Mouse (Mus musculus): Measurements from ENCODE around the gene Eloa. TPM values are rescaled to one million over a fixed set of nuclear protein-coding genes. Genes with fewer than 3 reads are reported as not detected.

Eloa gene
- polyA plus RNA-seq, 1 experiment from 2014 or later, result 21.5 TPM

GRCm38 (mm10) chr4:135993941-135994340 lies 27.6 kb downstream of the Eloa start:
- DNase-seq (ENCODE audit: low spot score), result no peak
- Histone ChIP-seq H3K9me3 (ENCODE audit: control insufficient read depth, low read length) (no peaks in the 10 kb centered on the region), H3K27ac (replicated peaks) (no peak overlapping the region), H3K36me3 (ENCODE audit: control insufficient read depth, insufficient read depth, low read length) (no peaks in the 10 kb centered on the region), H3K27me3 (ENCODE audit: control insufficient read depth, insufficient read depth, low read length) (no peaks in the 10 kb centered on the region), H3K4me2 (replicated peaks; ENCODE audit: low read depth) (no peak overlapping the region), H3K4me3 (ENCODE audit: low read depth, low read length) (no peak overlapping the region), H3K9ac (ENCODE audit: low read length) (no peak overlapping the region), H3K4me1 (replicated peaks; ENCODE audit: control insufficient read depth, insufficient read depth) (no peaks in the 10 kb centered on the region)
- 94% methylated on average over 6 of the region's 6 CpGs for WGBS
- no peak for ATAC-seq (ENCODE audit: low FRiP score, low TSS enrichment)
- TF ChIP-seq EP300 (optimal IDR thresholded peaks at IDR 0.05), result no peak
- no peak for TF ChIP-seq CTCF (IDR thresholded peaks at IDR 0.05; ENCODE audit: low read depth)

DNA sequence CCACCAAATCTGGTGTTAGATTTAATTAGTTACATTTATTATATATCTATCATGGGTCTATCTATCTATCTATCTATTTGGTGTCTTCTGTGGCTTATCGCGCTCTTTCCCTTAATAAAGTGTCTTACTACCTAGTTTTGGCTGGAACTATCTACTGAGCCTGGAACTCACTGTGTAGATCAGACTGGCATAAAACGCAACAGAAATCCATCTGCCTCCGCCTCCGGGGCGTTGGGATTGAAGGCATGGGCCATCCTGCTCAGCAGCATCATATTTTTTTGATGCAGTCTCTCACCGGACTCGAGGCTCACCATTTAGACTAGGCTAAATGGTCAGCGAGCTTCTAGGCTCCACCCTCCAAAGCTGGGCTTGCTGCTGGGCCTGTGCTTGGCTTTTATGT lies 33.8 kb downstream of the Eloa start:
- no peak for TF ChIP-seq EP300 (optimal IDR thresholded peaks at IDR 0.05)
- no peak for TF ChIP-seq CTCF (IDR thresholded peaks at IDR 0.05; ENCODE audit: low read depth)
- Histone ChIP-seq H3K4me1 (replicated peaks; ENCODE audit: control insufficient read depth, insufficient read depth) (no peaks in the 10 kb centered on the region), H3K27ac (replicated peaks) (peak overlapping the region; percentile 90), H3K36me3 (ENCODE audit: control insufficient read depth, insufficient read depth, low read length) (0 out of 2 replicates have a peak, but pooled peaks cover 4% of the 10 kb centered on the region), H3K4me2 (replicated peaks; ENCODE audit: low read depth) (peak overlapping the region; percentile 97), H3K9me3 (ENCODE audit: control insufficient read depth, low read length) (no peaks in the 10 kb centered on the region), H3K9ac (ENCODE audit: low read length) (no peak overlapping the region), H3K27me3 (ENCODE audit: control insufficient read depth, insufficient read depth, low read length) (no peaks in the 10 kb centered on the region), H3K4me3 (ENCODE audit: low read depth, low read length) (peak overlapping the region; percentile 98)
- 63% methylated on average over 9 of the region's 9 CpGs for WGBS
- no peak for ATAC-seq (ENCODE audit: low FRiP score, low TSS enrichment)
- no peak for DNase-seq (ENCODE audit: low spot score)

DNA sequence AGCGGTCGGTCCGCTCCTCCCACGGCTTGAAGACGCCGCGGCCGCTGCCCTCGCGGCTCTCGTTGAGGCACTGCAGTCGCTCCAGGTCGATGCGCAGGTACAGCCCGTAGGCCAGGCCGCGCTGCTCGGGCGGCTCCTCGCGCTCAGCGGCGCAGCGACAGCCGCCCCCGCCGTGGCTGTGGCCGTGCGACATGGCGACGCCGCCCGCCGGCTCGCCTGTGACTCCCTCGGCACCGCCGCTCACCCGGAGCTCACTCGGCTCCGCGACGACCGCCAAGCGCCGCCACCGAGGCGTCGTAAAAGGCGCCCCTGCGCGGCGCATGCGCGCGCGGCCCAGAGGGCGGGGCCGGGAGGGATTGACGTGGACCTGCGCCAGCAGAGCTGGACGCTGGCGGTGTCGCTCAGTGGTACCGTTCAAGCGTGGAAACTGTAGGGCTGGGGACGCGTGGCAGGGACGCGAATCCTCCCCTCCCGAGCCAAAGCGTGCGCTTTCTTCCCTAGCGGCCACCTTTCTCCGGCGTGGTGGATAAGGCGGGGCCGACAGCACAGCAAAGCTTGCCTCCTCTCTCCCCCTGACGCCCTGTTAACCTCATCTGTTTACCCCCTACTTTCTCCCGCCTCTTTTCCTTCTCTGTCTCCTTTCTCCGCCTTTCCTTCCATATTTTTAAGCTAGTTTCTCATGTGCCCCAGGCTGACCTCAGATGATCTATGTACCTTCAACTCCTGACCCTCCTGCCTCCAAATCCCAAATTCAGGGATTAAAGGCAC lies 34.4 kb downstream of the Eloa start, which contains the start of gene Pithd1:
Gene Pithd1 (minus strand): TSS at position 322 of the 768 bp plus-strand sequence.
- 0 out of 2 replicates have a peak, but pooled peaks cover 4% of the 10 kb centered on the region for H3K36me3 ChIP-seq (ENCODE audit: control insufficient read depth, insufficient read depth, low read length)
- peak within 1 kb of the TSS; percentile 90 for H3K27ac ChIP-seq (replicated peaks)
- H3K4me3 ChIP-seq (ENCODE audit: low read depth, low read length), result peak within 1 kb of the TSS; percentile 98
- no peaks in the 10 kb centered on the region for H3K9me3 ChIP-seq (ENCODE audit: control insufficient read depth, low read length)
- ATAC-seq (ENCODE audit: low FRiP score, low TSS enrichment) (peak; percentile 90), DNase-seq (ENCODE audit: low spot score) (peak; percentile 94)
- H3K27me3 ChIP-seq (ENCODE audit: control insufficient read depth, insufficient read depth, low read length), result no peaks in the 10 kb centered on the region
- H3K9ac ChIP-seq (ENCODE audit: low read length), result peak within 1 kb of the TSS; percentile 95
- TF ChIP-seq EP300 (optimal IDR thresholded peaks at IDR 0.05), result no peak
- peak; percentile 53 for TF ChIP-seq CTCF (IDR thresholded peaks at IDR 0.05; ENCODE audit: low read depth)
- no peaks in the 10 kb centered on the region for H3K4me1 ChIP-seq (replicated peaks; ENCODE audit: control insufficient read depth, insufficient read depth)
- WGBS, result under 1% methylated on average over 79 of the region's 81 CpGs
- peak within 1 kb of the TSS; percentile 97 for H3K4me2 ChIP-seq (replicated peaks; ENCODE audit: low read depth)

GRCm38 (mm10) chr4:135986301-135986942 lies 35.1 kb downstream of the Eloa start:
- Histone ChIP-seq H3K9me3 (ENCODE audit: control insufficient read depth, low read length) (no peaks in the 10 kb centered on the region), H3K9ac (ENCODE audit: low read length) (peak overlapping the region; percentile 95), H3K4me3 (ENCODE audit: low read depth, low read length) (peak overlapping the region; percentile 98), H3K27ac (replicated peaks) (peak overlapping the region; percentile 90), H3K27me3 (ENCODE audit: control insufficient read depth, insufficient read depth, low read length) (no peaks in the 10 kb centered on the region), H3K36me3 (ENCODE audit: control insufficient read depth, insufficient read depth, low read length) (0 out of 2 replicates have a peak, but pooled peaks cover 4% of the 10 kb centered on the region), H3K4me2 (replicated peaks; ENCODE audit: low read depth) (peak overlapping the region; percentile 97), H3K4me1 (replicated peaks; ENCODE audit: control insufficient read depth, insufficient read depth) (no peaks in the 10 kb centered on the region)
- ATAC-seq (ENCODE audit: low FRiP score, low TSS enrichment) (no peak; the same call in 1 of the 2 replicates), DNase-seq (ENCODE audit: low spot score) (no peak)
- TF ChIP-seq EP300 (optimal IDR thresholded peaks at IDR 0.05) (no peak), CTCF (IDR thresholded peaks at IDR 0.05; ENCODE audit: low read depth) (no peak)
- 5% methylated on average over 23 of the region's 23 CpGs for WGBS

- Histone ChIP-seq H3K9me3 (ENCODE audit: control insufficient read depth, low read length) (no peaks in the 10 kb centered on the region), H3K9ac (ENCODE audit: low read length) (peak overlapping the region; percentile 95), H3K4me2 (replicated peaks; ENCODE audit: low read depth) (peak overlapping the region; percentile 97), H3K36me3 (ENCODE audit: control insufficient read depth, insufficient read depth, low read length) (0 out of 2 replicates have a peak, but pooled peaks cover 4% of the 10 kb centered on the region), H3K4me1 (replicated peaks; ENCODE audit: control insufficient read depth, insufficient read depth) (no peaks in the 10 kb centered on the region), H3K27me3 (ENCODE audit: control insufficient read depth, insufficient read depth, low read length) (no peaks in the 10 kb centered on the region), H3K4me3 (ENCODE audit: low read depth, low read length) (peak overlapping the region; percentile 98; the same call in 1 of the 2 replicates), H3K27ac (replicated peaks) (no peak overlapping the region)
- WGBS, result 74% methylated on average over 7 of the region's 7 CpGs
- no peak for TF ChIP-seq CTCF (IDR thresholded peaks at IDR 0.05; ENCODE audit: low read depth)
- no peak for TF ChIP-seq EP300 (optimal IDR thresholded peaks at IDR 0.05)
- ATAC-seq (ENCODE audit: low FRiP score, low TSS enrichment), result no peak
- DNase-seq (ENCODE audit: low spot score), result no peak
Observed at GRCm38 (mm10) chr4:135985769-135986168, 35.8 kb downstream of the Eloa start.
